Mouse (Mus musculus) left cerebral cortex, adult 2 months (tissue): ENCODE data around the gene Meaf6. TPM values are rescaled to one million over a fixed set of nuclear protein-coding genes. Genes with fewer than 3 reads are reported as not detected.
A peak's percentile ranks its signal among the peaks of the same experiment; 100 is the strongest.

Source experiments
- DNase-seq, 2 experiments: peaks; one replicate each; pipeline ENCODE4 v3.0.0; 2021 to 2022; ENCODE audit warnings: low spot score in 2 of 2, mixed read lengths in 1 of 2; ENCODE audit errors: extremely low spot score in 1 of 2
- H3K27ac ChIP-seq: fragments of 200-600 bp; 2 replicates; pipeline ENCODE4 v1.8.1; 2022
- H3K4me3 ChIP-seq: fragments of 200-600 bp; 2 replicates; pipeline ENCODE4 v1.8.1; 2022
- CTCF ChIP-seq: fragments of 200-600 bp; IDR thresholded peaks from 2 replicates; pipeline ENCODE4 v1.8.1; 2022; ENCODE audit warnings: antibody characterized with exemption, mild to moderate bottlenecking, moderate library complexity
- intact Hi-C: fragments of 180-260 bp; cut with DNase I; formaldehyde crosslinking; loops from one replicate; pipeline ENCODE4 v1.15.1; 2025
- long read RNA-seq, 2 experiments: library from polyadenylated mRNA; stranded (forward); transcript quantifications; one replicate each; pipeline ENCODE4 v2.0.0; 2021; ENCODE audit warnings: borderline mapping rate in 2 of 2
- total RNA-seq, 2 experiments: library from RNA; stranded (reverse); gene quantifications; 2 replicates each; pipeline ENCODE4 v1.2.3; 2021

The Meaf6 gene
- total RNA-seq, result 100 to 1,000 TPM; 132 to 138 TPM
- long read RNA-seq, experiment 1, full-length matches to known transcripts, result 79 of 110 reads
- long read RNA-seq, experiment 1, partial matches to known transcripts, result 4 of 110 reads
- long read RNA-seq, experiment 1, other reads (novel, unspliced or antisense), result 27 of 110 reads
- long read RNA-seq, experiment 2, transcript Meaf6-202 (8 exons, 667 nt), result major isoform, 47 of 77 reads
- long read RNA-seq, experiment 2, partial matches to known transcripts, result 0 of 77 reads
- long read RNA-seq, experiment 2, other reads (novel, unspliced or antisense), result 21 of 77 reads

GRCm38 (mm10) chr4:125084403-125085345 is at the start of gene Meaf6:
Gene Meaf6 (plus strand): TSS chr4:125085134.
- Histone ChIP-seq H3K4me3 (peak within 1 kb of the TSS; percentile 61), H3K27ac (peak within 1 kb of the TSS; percentile 94)
- intact Hi-C loops, result loop anchor here (1.0 kb wide), 1 partner anchor 18 kb away; the partner anchor contains the start of gene Snip1
- DNase-seq, result peak; percentile 92 to 98
- TF ChIP-seq CTCF, result peak; percentile 98

DNA sequence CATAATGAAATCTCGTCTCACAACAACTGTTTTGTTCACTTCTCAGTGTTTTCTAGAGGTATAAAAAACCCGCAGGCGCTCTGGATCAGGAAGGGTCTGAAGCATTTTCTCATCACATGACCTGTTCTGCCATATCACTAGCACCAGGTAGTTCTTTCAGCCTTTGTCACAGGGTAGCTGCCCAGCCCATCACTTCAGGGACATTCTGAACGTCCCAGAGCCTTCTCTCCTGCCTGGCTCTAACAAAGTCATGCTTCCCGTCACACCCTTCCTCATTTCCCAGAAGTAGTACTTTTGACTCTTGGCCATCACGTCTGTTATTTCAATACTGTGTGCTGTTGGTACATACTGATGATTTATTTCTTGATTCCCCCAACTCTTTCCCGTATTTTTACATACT is 40.5 kb upstream of the Meaf6 start:
- DNase-seq, result no peak
- intact Hi-C loops, result no loop called here
- no peak for TF ChIP-seq CTCF
- Histone ChIP-seq H3K27ac (no peak overlapping the region), H3K4me3 (no peak overlapping the region)

- H3K27ac ChIP-seq, result no peak overlapping the region
- no peak for TF ChIP-seq CTCF
- DNase-seq, result no peak
- no peak overlapping the region for H3K4me3 ChIP-seq
- intact Hi-C loops, result no loop called here
These were observed 29.5 kb upstream of the Meaf6 start for GRCm38 (mm10) chr4:125055385-125055784.

DNA sequence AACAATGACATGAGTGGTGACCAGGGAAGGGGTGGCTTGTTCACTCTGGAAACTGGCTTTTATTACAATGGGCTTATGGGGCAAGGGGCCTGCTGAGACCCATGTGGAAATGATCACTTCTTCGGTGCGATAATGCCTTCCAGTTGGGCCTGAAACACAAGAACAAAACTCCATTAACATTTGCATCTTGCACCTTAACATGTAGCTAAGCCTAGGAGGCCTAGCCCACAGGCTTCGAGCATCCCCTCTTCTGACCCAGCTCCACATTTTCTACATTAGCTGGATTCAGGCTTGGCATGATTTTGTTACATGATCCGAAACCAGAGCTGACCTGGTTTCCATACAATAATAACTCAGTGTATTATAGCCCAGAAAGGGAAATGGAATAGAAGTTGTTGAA is 28.5 kb upstream of the Meaf6 start:
- H3K4me3 ChIP-seq, result no peak overlapping the region
- no peak for DNase-seq
- no peak overlapping the region for H3K27ac ChIP-seq
- no peak for TF ChIP-seq CTCF
- intact Hi-C loops, result no loop called here

DNA sequence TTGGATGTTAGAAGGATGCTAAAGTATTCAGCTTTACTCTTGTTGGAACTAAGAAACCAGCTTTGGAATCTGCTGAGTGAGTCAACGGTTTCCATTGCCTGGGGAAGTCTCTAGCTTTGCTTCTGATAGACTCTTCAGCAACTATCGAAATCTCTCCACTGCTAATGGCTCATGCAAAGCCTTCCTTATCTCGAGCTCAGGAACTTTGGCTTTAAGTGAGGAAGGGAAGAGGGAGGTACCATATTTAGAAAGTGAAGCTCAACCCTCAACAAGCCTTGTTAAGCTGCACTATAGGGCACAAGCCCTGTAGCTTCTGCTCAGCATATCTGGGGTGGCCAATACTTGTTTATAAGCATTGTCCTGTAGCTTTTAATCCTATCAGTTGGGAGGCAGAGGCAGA is 27.7 kb upstream of the Meaf6 start:
- no peak for TF ChIP-seq CTCF
- H3K4me3 ChIP-seq, result no peak overlapping the region
- no peak for DNase-seq
- H3K27ac ChIP-seq, result no peak overlapping the region
- intact Hi-C loops, result no loop called here

DNA sequence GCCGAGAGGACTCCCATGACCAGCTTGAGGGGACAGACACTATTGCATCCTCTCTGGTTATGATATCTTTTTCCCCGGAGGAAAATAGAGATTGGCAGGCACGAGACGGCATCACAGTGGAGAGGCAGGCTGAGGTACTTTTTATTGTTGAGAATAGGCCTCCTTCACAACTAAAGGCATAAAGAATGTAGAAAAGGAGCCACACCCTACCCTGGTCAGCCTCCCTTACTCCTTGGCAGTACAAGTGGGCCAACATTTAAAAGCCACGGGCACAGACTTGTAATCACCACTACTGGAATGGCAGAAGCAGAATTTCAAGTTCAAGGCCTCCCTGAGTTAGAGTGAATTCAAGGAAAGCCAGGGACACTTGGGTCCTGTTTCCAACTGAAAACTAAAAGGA is 26.9 kb upstream of the Meaf6 start:
- no peak for DNase-seq
- H3K27ac ChIP-seq, result no peak overlapping the region
- no peak for TF ChIP-seq CTCF
- intact Hi-C loops, result no loop called here
- H3K4me3 ChIP-seq, result no peak overlapping the region

DNA sequence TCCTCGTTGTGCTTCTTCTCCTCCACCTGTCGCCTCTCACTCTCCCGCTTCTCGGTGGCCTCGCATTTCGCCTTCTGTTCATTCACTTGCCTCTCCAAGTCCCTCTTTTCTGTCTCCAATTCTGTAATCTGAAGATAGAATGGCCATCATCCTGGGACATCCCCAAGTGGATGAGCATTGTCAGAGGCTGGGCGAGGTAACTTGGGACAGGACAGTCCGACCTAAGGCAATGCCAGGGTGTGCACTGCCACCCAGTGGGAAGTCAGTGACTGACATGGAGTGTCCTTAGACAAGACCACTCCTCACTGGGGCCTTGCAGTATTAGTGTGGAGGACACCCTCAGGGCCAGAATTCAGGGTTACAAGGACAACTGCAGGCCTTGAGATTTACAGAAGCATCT is 25.9 kb upstream of the Meaf6 start:
- intact Hi-C loops, result loop anchor here (1.0 kb wide), 1 partner anchor 116 kb away; no protein-coding TSS in a partner anchor
- no peak overlapping the region for H3K4me3 ChIP-seq
- no peak overlapping the region for H3K27ac ChIP-seq
- DNase-seq, result peak; percentile 43 to 56
- peak; percentile 77 for TF ChIP-seq CTCF

GRCm38 (mm10) chr4:125063829-125064228 is 21.1 kb upstream of the Meaf6 start:
- intact Hi-C loops, result no loop called here
- no peak for TF ChIP-seq CTCF
- DNase-seq, result no peak
- no peak overlapping the region for H3K4me3 ChIP-seq
- no peak overlapping the region for H3K27ac ChIP-seq

GRCm38 (mm10) chr4:125065517-125066307 is 19.2 kb upstream of the Meaf6 start, which contains the start of gene Dnali1:
Gene Dnali1 (minus strand): TSS chr4:125065703.
- DNase-seq, result peak; percentile 32 to 39
- intact Hi-C loops, result loop anchor here (1.0 kb wide), 1 partner anchor 20 kb away; the partner anchor contains the start of gene Meaf6
- peak within 1 kb of the TSS; percentile 79 for H3K27ac ChIP-seq
- peak within 1 kb of the TSS; percentile 93 for H3K4me3 ChIP-seq
- TF ChIP-seq CTCF, result no peak

DNA sequence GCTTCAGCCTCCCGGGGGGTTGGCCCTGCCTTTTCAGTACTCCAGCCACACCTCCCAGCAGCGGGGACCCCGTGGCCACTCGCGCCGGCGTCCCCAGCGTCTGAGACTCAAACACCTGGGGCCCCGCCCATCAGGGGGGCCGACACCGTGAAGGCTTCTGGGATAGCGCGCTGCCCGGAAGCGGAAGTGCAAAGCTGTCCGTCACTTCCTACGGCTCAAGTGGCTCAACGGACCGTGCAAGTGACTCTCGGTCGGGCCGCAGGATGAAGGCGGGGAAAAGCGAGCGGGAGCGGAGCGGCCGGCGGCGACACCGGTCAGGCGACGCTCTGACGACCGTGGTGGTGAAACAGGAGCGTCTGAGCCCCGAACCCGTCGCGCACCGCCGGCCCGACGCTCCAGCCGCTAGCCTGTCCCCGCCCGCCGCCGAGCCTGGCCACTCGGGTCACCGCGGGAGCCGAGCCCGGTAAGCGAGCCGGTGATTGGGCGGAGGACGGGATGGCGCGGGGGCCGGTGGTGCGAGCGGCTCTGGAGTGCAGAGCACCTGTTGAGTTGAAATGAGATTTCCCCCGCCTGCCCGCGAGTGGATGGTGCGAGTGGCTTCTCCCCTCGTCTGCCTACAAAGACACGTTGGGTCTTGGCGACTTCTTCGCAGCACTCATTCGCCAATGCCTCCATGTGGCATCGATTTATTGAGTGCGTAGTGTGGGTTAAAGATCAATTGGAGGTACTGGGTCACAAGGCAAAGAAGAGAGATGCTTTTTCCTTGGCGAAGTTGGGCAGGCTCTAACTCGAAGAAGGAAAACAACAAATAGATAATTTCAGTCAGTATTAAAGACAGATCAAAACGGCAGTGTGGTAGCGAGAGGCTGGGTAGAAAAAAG is 18.2 kb upstream of the Meaf6 start, which contains the start of gene Snip1:
Gene Snip1, plus strand, starts transcription at position 183 of the 881 bp plus-strand sequence.
- peak within 1 kb of the TSS; percentile 79 for H3K27ac ChIP-seq
- TF ChIP-seq CTCF, result no peak
- peak within 1 kb of the TSS; percentile 93 for H3K4me3 ChIP-seq
- peak; percentile 93 to 94 for DNase-seq
- intact Hi-C loops, result loop anchor here (1.0 kb wide), 1 partner anchor 19 kb away; the partner anchor contains the start of gene Meaf6
